Mouse (Mus musculus) CH12F3 (cell line): ENCODE results near the gene Gm29609.

Source experiments
- in situ Hi-C: fragments of 300-500 bp; cut with MboI; formaldehyde crosslinking; loops from 2 replicates; pipeline ENCODE4 v1.14.3; 2020; ENCODE audit warnings: low sequenced_read_pairs

Gene Gm29609

DNA sequence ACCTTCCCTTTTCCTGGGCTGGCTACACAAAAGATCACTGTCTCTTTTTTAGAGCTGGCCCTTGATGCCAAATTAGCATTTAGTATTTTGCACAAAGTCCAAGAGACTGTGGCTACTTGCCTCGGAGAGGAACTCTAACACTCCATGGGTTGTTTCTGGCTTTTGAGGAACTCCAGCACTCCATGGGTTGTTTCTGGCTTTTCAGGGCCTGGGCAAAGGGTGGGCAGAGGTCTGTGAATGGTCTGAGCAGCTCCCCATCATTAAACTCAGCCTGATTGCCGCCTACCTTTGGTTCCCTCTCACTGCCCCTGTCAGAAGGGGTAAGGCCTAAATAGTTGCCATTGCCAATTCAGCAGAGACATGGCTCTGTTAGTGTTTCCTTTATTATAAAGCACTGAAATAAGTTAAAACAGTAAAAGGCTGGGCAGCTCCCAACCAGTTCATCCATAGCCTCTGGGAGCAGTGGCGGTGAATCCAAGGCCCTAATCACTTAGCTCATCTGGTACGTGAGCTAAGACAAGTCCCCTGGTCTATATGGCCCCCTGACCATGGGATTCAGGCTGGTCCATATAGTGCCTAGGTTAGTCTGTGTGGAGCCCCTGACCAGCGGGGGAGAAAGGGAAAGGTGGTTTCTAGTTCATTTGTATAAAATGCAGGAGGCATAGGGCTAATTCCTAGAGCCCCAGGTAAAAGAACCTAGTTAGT is 19.1 kb upstream of the Gm29609 start:
- in situ Hi-C loops, result no loop called here

GRCm38 (mm10) chr5:31198170-31198569 is 18.5 kb upstream of the Gm29609 start:
- in situ Hi-C loops, result no loop called here

DNA sequence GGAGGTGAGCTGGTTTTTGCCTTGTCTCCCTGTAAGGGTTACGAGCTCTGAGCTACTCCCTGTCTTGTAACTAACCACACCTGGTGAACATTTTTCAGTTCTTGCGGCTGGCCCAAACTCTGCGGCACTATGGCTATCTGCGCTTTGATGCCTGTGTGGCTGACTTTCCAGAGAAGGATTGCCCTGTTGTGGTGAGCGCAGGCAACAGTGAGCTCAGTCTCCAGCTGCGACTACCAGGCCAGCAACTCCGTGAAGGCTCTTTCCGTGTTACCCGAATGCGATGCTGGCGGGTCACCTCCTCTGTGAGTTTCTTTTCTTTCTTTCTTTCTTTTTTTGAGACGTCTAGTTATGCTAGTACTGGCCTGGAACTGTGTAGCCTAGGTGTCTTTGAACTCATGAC is 17.4 kb upstream of the Gm29609 start:
- in situ Hi-C loops, result no loop called here

- in situ Hi-C loops, result no loop called here
These were observed 16.5 kb upstream of the Gm29609 start for GRCm38 (mm10) chr5:31196207-31196606.

GRCm38 (mm10) chr5:31195671-31196070 is 16.0 kb upstream of the Gm29609 start:
- in situ Hi-C loops, result no loop called here

GRCm38 (mm10) chr5:31194486-31195485 is 15.1 kb upstream of the Gm29609 start:
- in situ Hi-C loops, result no loop called here

- in situ Hi-C loops, result no loop called here
These were observed 14.0 kb upstream of the Gm29609 start for GRCm38 (mm10) chr5:31193631-31194281.

- in situ Hi-C loops, result no loop called here
These were observed 13.4 kb upstream of the Gm29609 start, which contains the start of the genes Snx17 and Eif2b4 for GRCm38 (mm10) chr5:31192939-31193630. TSS of gene Snx17 (plus strand) at chr5:31193227. TSS of gene Eif2b4 (minus strand) at chr5:31193430.

DNA sequence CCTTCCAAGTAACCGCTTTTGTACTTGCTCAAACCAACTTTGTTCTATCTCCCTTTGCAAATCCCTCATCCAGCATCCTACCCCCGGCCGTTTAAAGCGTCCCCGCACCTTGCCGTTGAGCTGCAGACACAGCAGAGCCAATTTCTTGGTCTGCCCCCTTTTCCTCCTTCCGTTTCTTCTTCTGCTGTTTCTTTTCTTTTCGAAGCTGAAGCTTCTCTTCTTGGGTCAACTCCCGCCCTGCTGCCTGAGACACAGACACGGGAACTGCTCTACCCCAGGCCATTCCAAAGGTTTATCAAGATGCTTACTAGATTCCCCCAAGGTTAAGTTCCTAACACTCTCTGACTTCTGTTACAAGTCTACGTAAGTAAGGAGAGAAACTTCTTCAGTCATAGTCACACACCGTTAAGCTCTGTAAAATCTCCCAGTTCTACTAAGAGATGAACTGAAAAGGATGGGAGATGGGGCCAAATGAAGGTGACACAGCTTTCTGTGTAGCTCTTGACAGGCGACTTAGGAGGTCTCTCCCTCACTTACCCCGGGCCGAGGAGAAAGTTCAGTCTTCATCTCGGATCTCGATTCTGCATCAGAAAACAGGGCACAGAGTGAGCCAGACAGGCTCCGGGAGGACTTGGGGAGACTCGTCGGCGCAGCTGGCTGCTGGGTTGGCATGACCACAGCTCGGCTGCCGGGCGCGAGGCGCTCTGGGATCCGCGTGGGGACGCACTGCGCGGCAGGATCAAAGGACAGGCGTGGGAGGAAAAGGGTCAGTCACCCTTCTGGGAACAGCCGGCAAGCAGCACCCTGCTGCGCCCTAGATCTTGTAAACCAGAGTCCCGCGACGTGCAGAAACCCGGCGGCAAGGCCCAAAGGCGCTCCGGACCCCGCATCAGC is 12.6 kb upstream of the Gm29609 start:
- in situ Hi-C loops, result no loop called here

- in situ Hi-C loops, result no loop called here
These were observed 10.5 kb upstream of the Gm29609 start for GRCm38 (mm10) chr5:31190201-31190600.

DNA sequence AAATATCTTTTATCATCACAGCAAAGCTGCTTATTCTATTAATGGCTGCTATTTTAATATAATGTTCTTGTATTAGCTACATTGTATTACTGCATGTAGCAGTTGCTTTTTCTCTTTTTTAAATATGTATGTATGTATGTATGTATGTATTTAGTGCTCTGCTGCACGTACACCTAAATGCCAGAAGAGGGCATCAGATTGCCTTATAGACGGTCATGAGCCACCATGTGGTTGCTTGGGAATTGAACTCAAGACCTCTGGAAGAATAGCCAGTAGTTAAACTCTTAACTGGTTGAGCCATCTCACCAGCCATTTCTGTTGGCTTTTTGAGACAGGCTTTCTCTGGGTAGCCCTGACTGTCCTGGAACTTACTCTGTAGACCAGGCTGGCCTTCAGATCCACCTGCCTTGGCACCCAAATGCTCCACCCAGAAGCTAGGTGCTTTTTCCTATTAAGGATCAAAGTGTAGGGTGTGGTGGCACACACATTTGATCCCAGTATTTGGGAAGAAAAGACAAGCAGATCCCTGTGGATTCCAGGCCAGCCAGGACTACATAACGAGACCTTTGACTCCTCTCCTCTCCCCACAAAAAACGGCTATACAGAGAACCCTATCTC is 8.6 kb upstream of the Gm29609 start:
- in situ Hi-C loops, result no loop called here

- in situ Hi-C loops, result no loop called here
These were observed 4.0 kb upstream of the Gm29609 start for GRCm38 (mm10) chr5:31183678-31184077.

DNA sequence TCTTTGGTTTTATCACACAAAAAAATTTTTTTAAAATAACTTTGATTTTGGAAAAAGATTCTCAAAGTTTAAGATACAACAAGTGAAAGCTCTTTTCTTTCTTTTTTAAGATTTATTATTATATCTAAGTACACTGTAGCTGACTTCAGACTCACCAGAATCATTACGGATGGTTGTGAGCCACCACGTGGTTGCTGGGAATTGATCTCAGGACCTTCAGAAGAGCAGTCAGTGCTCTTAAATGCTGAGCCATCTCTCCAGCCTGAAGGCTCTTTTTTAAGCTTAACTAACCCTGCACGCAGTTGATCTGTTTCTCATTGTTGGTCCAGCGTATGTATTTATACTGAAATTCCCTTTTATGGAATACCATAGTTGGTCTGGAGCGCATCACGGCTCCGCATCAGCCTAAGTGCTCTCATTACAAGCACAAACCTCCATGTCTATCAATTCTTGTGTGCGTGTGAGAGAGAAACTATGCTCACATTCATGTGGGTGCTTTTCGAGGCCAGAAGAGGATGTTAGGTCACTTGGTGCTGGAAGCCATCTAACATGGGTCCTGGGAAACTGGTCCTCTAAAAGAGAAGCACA is 1.6 kb upstream of the Gm29609 start:
- in situ Hi-C loops, result no loop called here

- in situ Hi-C loops, result no loop called here
These were observed 378 bp downstream of the Gm29609 start for GRCm38 (mm10) chr5:31179301-31179765.

GRCm38 (mm10) chr5:31168630-31169029 is 11.1 kb downstream of the Gm29609 start:
- in situ Hi-C loops, result no loop called here

GRCm38 (mm10) chr5:31164878-31165277 is 14.8 kb downstream of the Gm29609 start:
- in situ Hi-C loops, result no loop called here

GRCm38 (mm10) chr5:31162462-31162861 is 17.2 kb downstream of the Gm29609 start:
- in situ Hi-C loops, result no loop called here

- in situ Hi-C loops, result no loop called here
These were observed 25.6 kb downstream of the Gm29609 start, which contains the start of gene Mpv17 for GRCm38 (mm10) chr5:31154152-31154553. TSS of gene Mpv17 (minus strand) at chr5:31154251.
